Comparison of ENCODE assay signal across 8 mouse cellular contexts in the genomic region with DNA sequence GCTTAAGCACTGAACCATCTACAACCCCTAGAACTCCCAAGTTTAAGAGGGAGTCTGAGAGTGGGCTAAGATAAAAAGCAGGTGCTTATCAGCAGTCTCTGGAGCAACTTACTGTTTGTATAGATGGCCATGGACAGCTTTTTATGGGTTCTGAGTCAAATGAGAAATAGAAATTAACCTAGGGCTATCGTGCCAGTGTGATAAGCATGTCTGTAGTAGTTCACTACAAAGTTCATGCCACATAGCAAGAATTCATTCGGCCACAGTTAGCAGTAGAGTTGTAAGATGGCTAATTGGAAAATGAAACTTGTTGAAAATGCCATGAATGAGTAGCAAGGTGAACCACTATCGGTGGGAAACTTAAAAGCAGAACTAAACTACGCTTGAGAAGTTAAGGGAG. TPM values are rescaled to one million over a fixed set of nuclear protein-coding genes. Genes with fewer than 3 reads are reported as not detected.
DNase-seq lines count a peak whose midpoint lies in the region; ATAC-seq lines count a peak whose summit lies in the region.

No protein-coding gene starts in this region.

- peaks cover 57% of the 10 kb centered on the region for H3K4me1 ChIP-seq in forebrain, embryonic 12.5 days
- peaks cover 69% of the 10 kb centered on the region for H3K4me1 ChIP-seq in liver, embryonic 15.5 days (replicated peaks)

- H3K4me3 ChIP-seq in forebrain, embryonic 12.5 days (replicated peaks) = peak overlapping the region; percentile 78
- peak overlapping the region; percentile 82 for H3K4me3 ChIP-seq in liver, embryonic 15.5 days (replicated peaks)

- peak overlapping the region; percentile 100 for H3K4me2 ChIP-seq in forebrain, embryonic 12.5 days
- H3K4me2 ChIP-seq in liver, embryonic 15.5 days = peak overlapping the region; percentile 99

- no peaks in the 10 kb centered on the region for H3K27me3 ChIP-seq in forebrain, embryonic 12.5 days
- no peaks in the 10 kb centered on the region for H3K27me3 ChIP-seq in liver, embryonic 15.5 days

- DNase-seq in CD4-positive, CD25-positive, alpha-beta regulatory T cell, adult 2 months (ENCODE audit: low read depth, low spot score) = peak; percentile 45
- DNase-seq in 3T3-L1 (ENCODE audit: low read depth, low spot score) = peak; percentile 31
- DNase-seq in embryo, embryonic 10.5 days (ENCODE audit: low spot score) = no peak
- no peak for DNase-seq in kidney, postnatal 4 days
- no peak for DNase-seq in frontal cortex, postnatal 10 days (ENCODE audit: low spot score in 2 of 2)

- peaks cover 60% of the 10 kb centered on the region for H3K36me3 ChIP-seq in forebrain, embryonic 12.5 days (replicated peaks)
- peaks cover 62% of the 10 kb centered on the region for H3K36me3 ChIP-seq in liver, embryonic 15.5 days (replicated peaks)

- H3K9me3 ChIP-seq in forebrain, embryonic 12.5 days = no peaks in the 10 kb centered on the region
- no peaks in the 10 kb centered on the region for H3K9me3 ChIP-seq in liver, embryonic 15.5 days (replicated peaks)

- WGBS in forebrain, embryonic 12.5 days = 84% methylated on average over 4 of the region's 4 CpGs
- 9% methylated on average over 4 of the region's 4 CpGs for WGBS in liver, embryonic 15.5 days (ENCODE audit: insufficient replicate concordance)

- ATAC-seq in CD4-positive, CD25-positive, alpha-beta regulatory T cell, adult 4 months = no peak
- ATAC-seq in forebrain, embryonic 12.5 days (ENCODE audit: low FRiP score) = no peak
- peak; percentile 10; the same call in 1 of the 2 replicates for ATAC-seq in liver, embryonic 15.5 days (ENCODE audit: insufficient read depth)

- no peak overlapping the region for H3K27ac ChIP-seq in forebrain, embryonic 12.5 days
- H3K27ac ChIP-seq in liver, embryonic 15.5 days (replicated peaks) = peak overlapping the region; percentile 99

- H3K9ac ChIP-seq in forebrain, embryonic 12.5 days = peak overlapping the region; percentile 87
- peak overlapping the region; percentile 91 for H3K9ac ChIP-seq in liver, embryonic 15.5 days

RNA-seq across cellular contexts. Expression of gene Slc25a11, which starts 1.2 kb away (rescaled TPM):
- 100 to 1,000 TPM in 1 of 2 experiments, 10 to 100 TPM in 1; 84.0 to 102 TPM for polyA plus RNA-seq in CD4-positive, CD25-positive, alpha-beta regulatory T cell, adult 4 months (2017; shearing (Covaris generic))
- 139 and 141 TPM in 2 replicates for polyA plus RNA-seq in forebrain, embryonic 12.5 days (2016; fragmentation: Nextera tagmentation; extraction: Ambion mirVana)
- polyA plus RNA-seq in liver, embryonic 15.5 days (2015; fragmentation: Nextera tagmentation; extraction: Ambion mirVana) = 70.3 and 79.4 TPM in 2 replicates

RNA-seq across cellular contexts. Expression of gene Rnf167, which starts 1.5 kb away (rescaled TPM):
- 100 to 1,000 TPM; 389 to 496 TPM for polyA plus RNA-seq in CD4-positive, CD25-positive, alpha-beta regulatory T cell, adult 4 months (2017; shearing (Covaris generic))
- polyA plus RNA-seq in forebrain, embryonic 12.5 days (2016; fragmentation: Nextera tagmentation; extraction: Ambion mirVana) = 85.1 and 96.1 TPM in 2 replicates
- 76.8 and 80.4 TPM in 2 replicates for polyA plus RNA-seq in liver, embryonic 15.5 days (2015; fragmentation: Nextera tagmentation; extraction: Ambion mirVana)

RNA-seq across cellular contexts. Expression of gene Pfn1, which starts 5.9 kb away (rescaled TPM):
- polyA plus RNA-seq in CD4-positive, CD25-positive, alpha-beta regulatory T cell, adult 4 months (2017; shearing (Covaris generic)) = 1,000 to 10,000 TPM; 2,750 to 3,189 TPM
- polyA plus RNA-seq in forebrain, embryonic 12.5 days (2016; fragmentation: Nextera tagmentation; extraction: Ambion mirVana) = 1,070 and 1,131 TPM in 2 replicates
- polyA plus RNA-seq in liver, embryonic 15.5 days (2015; fragmentation: Nextera tagmentation; extraction: Ambion mirVana) = 927 and 1,040 TPM in 2 replicates

RNA-seq across cellular contexts. Expression of gene Eno3, which starts 8.5 kb away (rescaled TPM):
- 10 to 100 TPM; 32.6 to 32.7 TPM for polyA plus RNA-seq in CD4-positive, CD25-positive, alpha-beta regulatory T cell, adult 4 months (2017; shearing (Covaris generic))
- 9.0 and 9.7 TPM in 2 replicates for polyA plus RNA-seq in forebrain, embryonic 12.5 days (2016; fragmentation: Nextera tagmentation; extraction: Ambion mirVana)
- 10.8 and 18.2 TPM in 2 replicates for polyA plus RNA-seq in liver, embryonic 15.5 days (2015; fragmentation: Nextera tagmentation; extraction: Ambion mirVana)

RNA-seq across cellular contexts. Expression of gene Gp1ba, which starts 9.6 kb away (rescaled TPM):
- under 1 TPM; 0.39 to 0.43 TPM for polyA plus RNA-seq in CD4-positive, CD25-positive, alpha-beta regulatory T cell, adult 4 months (2017; shearing (Covaris generic))
- 0.23 and 0.33 TPM in 2 replicates for polyA plus RNA-seq in forebrain, embryonic 12.5 days (2016; fragmentation: Nextera tagmentation; extraction: Ambion mirVana)
- polyA plus RNA-seq in liver, embryonic 15.5 days (2015; fragmentation: Nextera tagmentation; extraction: Ambion mirVana) = 2.6 and 3.0 TPM in 2 replicates

Comparison
In these comparisons a context has a peak if more than half of its experiments do, and no peak if none do; other contexts are left out.
1. DNase-seq: peak in CD4-positive, CD25-positive, alpha-beta regulatory T cell, adult 2 months (single experiment) and 3T3-L1 (single experiment); none in embryo, embryonic 10.5 days (single experiment), kidney, postnatal 4 days (0 of 2) and frontal cortex, postnatal 10 days (0 of 2).